Mouse (Mus musculus) cerebellum, adult 2 months (tissue): ENCODE data around the gene Map2.

Experiments
- CTCF ChIP-seq: fragments of 200-500 bp; IDR thresholded peaks from 2 replicates; pipeline ENCODE4 v1.5.1; 2011; ENCODE audit warnings: low read depth, mild to moderate bottlenecking, control low read depth, low read length, moderate library complexity, borderline replicate concordance; ENCODE audit not compliant: insufficient read depth
- POLR2A ChIP-seq: fragments of 200-500 bp; IDR thresholded peaks from 2 replicates; pipeline ENCODE4 v1.6.1; 2011; ENCODE audit warnings: low read length, control low read depth, borderline replicate concordance; ENCODE audit not compliant: insufficient read depth

GRCm38 (mm10) chr1:66211074-66211791, 36.2 kb downstream of the Map2 start:
- TF ChIP-seq CTCF, result no peak
- TF ChIP-seq POLR2A, result no peak
